Mouse (Mus musculus): Measurements from ENCODE around the gene Vmn1r56.
"Not testable (repeated sequence)": the region's sequence is repeated elsewhere in the genome, so short reads cannot be mapped to it uniquely, and the experiment has no call there.

Vmn1r56 gene

DNA sequence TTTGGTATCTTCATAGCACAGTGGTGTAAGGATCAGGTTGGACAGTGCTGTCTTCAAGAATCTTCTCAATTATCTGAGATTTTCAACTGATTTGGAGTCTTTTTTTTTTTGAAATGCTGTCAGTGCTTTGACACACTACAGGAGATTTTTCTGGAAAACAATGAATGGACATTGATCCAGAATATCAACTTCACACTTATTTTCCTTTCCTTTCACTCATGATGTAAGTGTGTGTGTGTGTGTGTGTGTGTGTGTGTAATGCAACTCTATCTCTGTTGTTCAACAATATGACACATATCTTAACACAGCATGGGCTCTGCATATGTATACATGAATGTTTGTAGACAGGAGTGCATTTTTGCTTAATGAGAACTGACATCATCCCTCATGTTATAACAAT lies at the start of gene Vmn1r56:
Gene Vmn1r56 (minus strand): TSS at position 101 of the 400 bp plus-strand sequence.
- ATAC-seq (ENCODE audit: insufficient number of reproducible peaks, low FRiP score, low TSS enrichment), result not testable (repeated sequence)

DNA sequence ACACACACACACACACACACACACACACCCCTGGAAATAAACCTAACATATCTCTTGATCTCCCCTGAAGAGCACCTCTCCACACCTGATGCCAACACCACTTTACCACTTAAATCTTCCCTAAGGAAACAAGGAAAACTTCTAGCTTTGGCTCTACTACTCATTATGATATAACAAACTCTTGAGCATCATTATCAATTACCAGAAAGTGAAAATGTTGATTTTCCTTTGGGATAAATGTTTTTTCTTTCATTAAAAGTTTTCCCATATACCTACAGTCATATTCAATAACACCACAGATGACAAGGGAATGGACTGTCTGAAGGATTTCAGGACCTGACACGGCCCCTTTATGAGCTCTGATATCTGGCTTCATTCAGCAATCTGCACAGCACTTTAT lies 21.6 kb upstream of the Vmn1r56 start, which contains the start of gene Vmn1r57:
Gene Vmn1r57 (plus strand): TSS at position 301 of the 400 bp plus-strand sequence.
- not testable (repeated sequence) for ATAC-seq (ENCODE audit: insufficient number of reproducible peaks, low FRiP score, low TSS enrichment)

DNA sequence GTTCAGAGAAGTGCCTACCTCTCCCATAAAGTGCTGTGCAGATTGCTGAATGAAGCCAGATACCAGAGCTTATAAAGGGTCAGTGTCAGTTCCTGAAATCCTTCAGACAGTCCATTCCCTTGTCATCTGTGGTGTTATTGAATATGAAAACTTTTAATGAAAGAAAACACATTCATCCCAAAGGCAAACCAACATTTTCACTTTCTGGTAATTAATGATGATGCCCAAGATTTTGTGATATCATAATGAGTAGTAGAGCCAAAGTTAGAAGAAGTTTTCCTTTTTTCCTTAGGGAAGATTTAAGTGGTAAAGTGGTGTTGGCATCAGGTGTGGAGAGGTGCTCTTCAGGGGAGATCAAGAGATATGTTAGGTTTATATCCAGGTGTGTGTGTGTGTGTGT lies 47.0 kb downstream of the Vmn1r56 start, which contains the start of gene Vmn1r55:
Gene Vmn1r55 (minus strand): TSS at position 101 of the 400 bp plus-strand sequence.
- not testable (repeated sequence) for ATAC-seq (ENCODE audit: insufficient number of reproducible peaks, low FRiP score, low TSS enrichment)
